Mouse (Mus musculus): Measurements from ENCODE around the gene Cdc34. TPM values are rescaled to one million over a fixed set of nuclear protein-coding genes. Genes with fewer than 3 reads are reported as not detected.
"Not testable (repeated sequence)": the region's sequence is repeated elsewhere in the genome, so short reads cannot be mapped to it uniquely, and the experiment has no call there.

Cdc34 gene
- polyA plus RNA-seq, 1 experiment from 2014 or later: 213 TPM

- Histone ChIP-seq H3K9me3 (ENCODE audit: control insufficient read depth, low read length) (no peaks in the 10 kb centered on the region), H3K4me1 (replicated peaks; ENCODE audit: control insufficient read depth, insufficient read depth, low read length) (peaks cover 18% of the 10 kb centered on the region), H3K27me3 (replicated peaks; ENCODE audit: control insufficient read depth, insufficient read depth, low read length) (no peaks in the 10 kb centered on the region), H3K27ac (ENCODE audit: low read depth, low read length) (no peak overlapping the region), H3K36me3 (ENCODE audit: control insufficient read depth, insufficient read depth, low read length) (no peaks in the 10 kb centered on the region), H3K9ac (ENCODE audit: low read depth, low read length) (no peak overlapping the region), H3K4me3 (ENCODE audit: low read depth, low read length) (no peak overlapping the region), H3K4me2 (no peak overlapping the region)
- DNase-seq (ENCODE audit: low spot score) (no peak), ATAC-seq (replicated peaks; ENCODE audit: low FRiP score) (no peak)
- WGBS: 56% methylated on average over 6 of the region's 6 CpGs
Measured at GRCm38 (mm10) chr10:79697916-79698315, 15.9 kb downstream of the Cdc34 start.

DNA sequence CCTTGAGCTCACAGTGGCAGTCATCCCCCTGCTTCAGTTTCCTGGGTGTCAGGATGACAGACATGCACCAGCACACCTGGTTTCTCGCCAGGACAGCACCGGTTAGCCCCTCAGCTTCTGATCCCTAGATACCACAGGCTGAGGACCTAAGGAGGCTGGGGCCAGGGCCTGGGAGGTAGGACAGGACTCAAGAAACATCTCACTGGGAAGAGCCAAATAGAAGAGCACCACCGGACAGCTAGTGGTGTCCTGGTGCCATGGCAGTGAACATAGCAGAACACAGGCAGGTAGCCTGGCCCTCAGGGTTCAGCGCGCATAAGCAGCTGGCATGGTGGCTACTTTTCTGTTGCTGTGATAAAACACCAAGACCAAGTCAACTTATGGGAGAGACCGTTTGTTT lies 16.5 kb downstream of the Cdc34 start:
- 90% methylated on average over 6 of the region's 6 CpGs for WGBS
- Histone ChIP-seq H3K4me1 (replicated peaks; ENCODE audit: control insufficient read depth, insufficient read depth, low read length) (peaks cover 18% of the 10 kb centered on the region), H3K27ac (ENCODE audit: low read depth, low read length) (no peak overlapping the region), H3K9me3 (ENCODE audit: control insufficient read depth, low read length) (no peaks in the 10 kb centered on the region), H3K4me2 (no peak overlapping the region), H3K4me3 (ENCODE audit: low read depth, low read length) (no peak overlapping the region), H3K27me3 (replicated peaks; ENCODE audit: control insufficient read depth, insufficient read depth, low read length) (no peaks in the 10 kb centered on the region), H3K9ac (ENCODE audit: low read depth, low read length) (no peak overlapping the region), H3K36me3 (ENCODE audit: control insufficient read depth, insufficient read depth, low read length) (no peaks in the 10 kb centered on the region)
- ATAC-seq (replicated peaks; ENCODE audit: low FRiP score): no peak
- DNase-seq (ENCODE audit: low spot score): no peak

- no peaks in the 10 kb centered on the region for H3K36me3 ChIP-seq (ENCODE audit: control insufficient read depth, insufficient read depth, low read length)
- H3K9ac ChIP-seq (ENCODE audit: low read depth, low read length): no peak overlapping the region
- H3K4me1 ChIP-seq (replicated peaks; ENCODE audit: control insufficient read depth, insufficient read depth, low read length): peaks cover 21% of the 10 kb centered on the region
- ATAC-seq (replicated peaks; ENCODE audit: low FRiP score) (no peak), DNase-seq (ENCODE audit: low spot score) (no peak)
- H3K4me3 ChIP-seq (ENCODE audit: low read depth, low read length): no peak overlapping the region
- no peak overlapping the region for H3K4me2 ChIP-seq
- peak overlapping the region; percentile 23 for H3K27ac ChIP-seq (ENCODE audit: low read depth, low read length)
- 37% methylated on average over 7 of the region's 7 CpGs for WGBS
- H3K27me3 ChIP-seq (replicated peaks; ENCODE audit: control insufficient read depth, insufficient read depth, low read length): no peaks in the 10 kb centered on the region
- H3K9me3 ChIP-seq (ENCODE audit: control insufficient read depth, low read length): no peaks in the 10 kb centered on the region
Measured at GRCm38 (mm10) chr10:79700676-79701075, 18.7 kb downstream of the Cdc34 start.

GRCm38 (mm10) chr10:79701443-79702129 lies 19.6 kb downstream of the Cdc34 start:
- Histone ChIP-seq H3K9ac (ENCODE audit: low read depth, low read length) (no peak overlapping the region), H3K4me1 (replicated peaks; ENCODE audit: control insufficient read depth, insufficient read depth, low read length) (peaks cover 25% of the 10 kb centered on the region), H3K4me2 (no peak overlapping the region), H3K9me3 (ENCODE audit: control insufficient read depth, low read length) (no peaks in the 10 kb centered on the region), H3K36me3 (ENCODE audit: control insufficient read depth, insufficient read depth, low read length) (peaks cover 3% of the 10 kb centered on the region; the same call in 1 of the 2 replicates), H3K4me3 (ENCODE audit: low read depth, low read length) (no peak overlapping the region), H3K27me3 (replicated peaks; ENCODE audit: control insufficient read depth, insufficient read depth, low read length) (no peaks in the 10 kb centered on the region), H3K27ac (ENCODE audit: low read depth, low read length) (peak overlapping the region; percentile 23)
- ATAC-seq (replicated peaks; ENCODE audit: low FRiP score) (no peak), DNase-seq (ENCODE audit: low spot score) (no peak)
- WGBS: 62% methylated on average over 10 of the region's 10 CpGs

- 73% methylated on average over 3 of the region's 4 CpGs for WGBS
- peaks cover 38% of the 10 kb centered on the region for H3K4me1 ChIP-seq (replicated peaks; ENCODE audit: control insufficient read depth, insufficient read depth, low read length)
Measured at GRCm38 (mm10) chr10:79702970-79703369, 21.0 kb downstream of the Cdc34 start.

GRCm38 (mm10) chr10:79703541-79703940 lies 21.5 kb downstream of the Cdc34 start:
- Histone ChIP-seq H3K4me3 (ENCODE audit: low read depth, low read length) (peak overlapping the region; percentile 95), H3K9ac (ENCODE audit: low read depth, low read length) (peak overlapping the region; percentile 60), H3K27me3 (replicated peaks; ENCODE audit: control insufficient read depth, insufficient read depth, low read length) (no peaks in the 10 kb centered on the region), H3K9me3 (ENCODE audit: control insufficient read depth, low read length) (no peaks in the 10 kb centered on the region), H3K36me3 (ENCODE audit: control insufficient read depth, insufficient read depth, low read length) (peaks cover 14% of the 10 kb centered on the region; the same call in 1 of the 2 replicates), H3K4me1 (replicated peaks; ENCODE audit: control insufficient read depth, insufficient read depth, low read length) (peaks cover 40% of the 10 kb centered on the region), H3K27ac (ENCODE audit: low read depth, low read length) (peak overlapping the region; percentile 61; the same call in 1 of the 2 replicates), H3K4me2 (peak overlapping the region; percentile 82)
- no peak for ATAC-seq (replicated peaks; ENCODE audit: low FRiP score)
- DNase-seq (ENCODE audit: low spot score): no peak
- WGBS: 72% methylated on average over 10 of the region's 10 CpGs

More at GRCm38 (mm10) chr10:79702970-79703369, 21.0 kb downstream of the Cdc34 start:
- not testable (repeated sequence) for H3K9me3 ChIP-seq (ENCODE audit: control insufficient read depth, low read length); H3K9ac ChIP-seq (ENCODE audit: low read depth, low read length); DNase-seq (ENCODE audit: low spot score); H3K4me3 ChIP-seq (ENCODE audit: low read depth, low read length); ATAC-seq (replicated peaks; ENCODE audit: low FRiP score); H3K27me3 ChIP-seq (replicated peaks; ENCODE audit: control insufficient read depth, insufficient read depth, low read length); H3K27ac ChIP-seq (ENCODE audit: low read depth, low read length); H3K4me2 ChIP-seq
- H3K36me3 ChIP-seq (ENCODE audit: control insufficient read depth, insufficient read depth, low read length): peaks cover 14% of the 10 kb centered on the region; the same call in 1 of the 2 replicates

- peaks cover 47% of the 10 kb centered on the region for H3K4me1 ChIP-seq (replicated peaks; ENCODE audit: control insufficient read depth, insufficient read depth, low read length)
- peak within 1 kb of the TSS; percentile 95 for H3K4me3 ChIP-seq (ENCODE audit: low read depth, low read length)
- DNase-seq (ENCODE audit: low spot score): peak; percentile 99
- H3K9me3 ChIP-seq (ENCODE audit: control insufficient read depth, low read length): no peaks in the 10 kb centered on the region
- no peaks in the 10 kb centered on the region for H3K27me3 ChIP-seq (replicated peaks; ENCODE audit: control insufficient read depth, insufficient read depth, low read length)
- H3K27ac ChIP-seq (ENCODE audit: low read depth, low read length): peak within 1 kb of the TSS; percentile 92
- ATAC-seq (replicated peaks; ENCODE audit: low FRiP score): peak; percentile 90
- H3K4me2 ChIP-seq: peak within 1 kb of the TSS; percentile 82
- peaks cover 20% of the 10 kb centered on the region; the same call in 1 of the 2 replicates for H3K36me3 ChIP-seq (ENCODE audit: control insufficient read depth, insufficient read depth, low read length)
- under 1% methylated on average over 65 of the region's 65 CpGs for WGBS
- peak within 1 kb of the TSS; percentile 98 for H3K9ac ChIP-seq (ENCODE audit: low read depth, low read length)
Measured at GRCm38 (mm10) chr10:79704065-79704969, 22.3 kb downstream of the Cdc34 start, which contains the start of gene Bsg. Gene Bsg, plus strand, starts transcription at chr10:79704491.

GRCm38 (mm10) chr10:79704970-79705360 lies 23.0 kb downstream of the Cdc34 start:
- Histone ChIP-seq H3K9me3 (ENCODE audit: control insufficient read depth, low read length) (no peaks in the 10 kb centered on the region), H3K9ac (ENCODE audit: low read depth, low read length) (peak overlapping the region; percentile 98), H3K27ac (ENCODE audit: low read depth, low read length) (peak overlapping the region; percentile 92), H3K27me3 (replicated peaks; ENCODE audit: control insufficient read depth, insufficient read depth, low read length) (no peaks in the 10 kb centered on the region), H3K4me2 (peak overlapping the region; percentile 82), H3K4me1 (replicated peaks; ENCODE audit: control insufficient read depth, insufficient read depth, low read length) (peaks cover 52% of the 10 kb centered on the region), H3K36me3 (ENCODE audit: control insufficient read depth, insufficient read depth, low read length) (peaks cover 27% of the 10 kb centered on the region), H3K4me3 (ENCODE audit: low read depth, low read length) (peak overlapping the region; percentile 95)
- WGBS: 1% methylated on average over 10 of the region's 10 CpGs
- DNase-seq (ENCODE audit: low spot score) (no peak), ATAC-seq (replicated peaks; ENCODE audit: low FRiP score) (no peak)

Measured in liver, embryonic 11.5 days (tissue).